9 mouse cellular contexts compared by ENCODE assay signal in genomic region chr11:75735462-75736252, GRCm38 (mm10). TPM values are rescaled to one million over a fixed set of nuclear protein-coding genes. Genes with fewer than 3 reads are reported as not detected.
A peak's percentile ranks its signal among the peaks of the same experiment; 100 is the strongest.
DNase-seq lines count a peak whose midpoint lies in the region; ATAC-seq lines count a peak whose summit lies in the region.
"Had no signal": no experiment of that assay in that cellular context is flagged by ENCODE, and none has a peak within 500 bp of the region (broad histone marks: within the 10 kb centered on the region; RNA-seq: fewer than 3 reads in every experiment).

No protein-coding gene starts in this region.

- H3K4me3 ChIP-seq in liver, embryonic 11.5 days (ENCODE audit: low read depth, low read length), result peak overlapping the region; percentile 85; the same call in 1 of the 2 replicates
- peak overlapping the region; percentile 87 for H3K4me3 ChIP-seq in forebrain, embryonic 13.5 days
- H3K4me3 ChIP-seq in limb, embryonic 12.5 days (replicated peaks), result peak overlapping the region; percentile 92
- H3K4me3 ChIP-seq in neural tube, embryonic 14.5 days (ENCODE audit: low read depth, low read length), result peak overlapping the region; percentile 88

- peak overlapping the region; percentile 84 for H3K4me2 ChIP-seq in liver, embryonic 11.5 days
- peak overlapping the region; percentile 75 for H3K4me2 ChIP-seq in forebrain, embryonic 13.5 days
- peak overlapping the region; percentile 74 for H3K4me2 ChIP-seq in limb, embryonic 12.5 days
- H3K4me2 ChIP-seq in neural tube, embryonic 14.5 days (ENCODE audit: low read depth, low read length), result peak overlapping the region; percentile 80

- no peak for DNase-seq in liver, embryonic 11.5 days (ENCODE audit: low spot score)
- DNase-seq in liver, result no peak
- no peak for DNase-seq in left cerebral cortex, adult 9 months (ENCODE audit: low spot score in 2 of 2)
- DNase-seq in retina, embryonic 14.5 days (ENCODE audit: low spot score), result no peak
- no peak for DNase-seq in adrenal gland, postnatal 25 days
- DNase-seq: layer of hippocampus, adult 9-11 months had no signal

- no peak overlapping the region for H3K9ac ChIP-seq in liver, embryonic 11.5 days (ENCODE audit: low read depth, low read length)
- no peak overlapping the region; the same call in 1 of the 2 replicates for H3K9ac ChIP-seq in forebrain, embryonic 13.5 days
- H3K9ac ChIP-seq in limb, embryonic 12.5 days (replicated peaks), result no peak overlapping the region
- no peak overlapping the region for H3K9ac ChIP-seq in neural tube, embryonic 14.5 days (replicated peaks; ENCODE audit: low read depth, low read length)

- H3K27me3 ChIP-seq in liver, embryonic 11.5 days (replicated peaks; ENCODE audit: control insufficient read depth, insufficient read depth, low read length), result no peaks in the 10 kb centered on the region
- no peaks in the 10 kb centered on the region for H3K27me3 ChIP-seq in forebrain, embryonic 13.5 days
- H3K27me3 ChIP-seq in limb, embryonic 12.5 days, result no peaks in the 10 kb centered on the region
- H3K27me3 ChIP-seq in neural tube, embryonic 14.5 days (ENCODE audit: control insufficient read depth, insufficient read depth, low read length), result no peaks in the 10 kb centered on the region

- H3K27ac ChIP-seq in liver, embryonic 11.5 days (ENCODE audit: low read depth, low read length), result no peak overlapping the region
- no peak overlapping the region for H3K27ac ChIP-seq in forebrain, embryonic 13.5 days
- H3K27ac ChIP-seq in limb, embryonic 12.5 days, result no peak overlapping the region
- no peak overlapping the region for H3K27ac ChIP-seq in neural tube, embryonic 14.5 days (ENCODE audit: low read depth, low read length)

- no peaks in the 10 kb centered on the region for H3K9me3 ChIP-seq in liver, embryonic 11.5 days (ENCODE audit: control insufficient read depth, low read length)
- no peaks in the 10 kb centered on the region for H3K9me3 ChIP-seq in forebrain, embryonic 13.5 days (replicated peaks)
- H3K9me3 ChIP-seq in limb, embryonic 12.5 days, result no peaks in the 10 kb centered on the region
- no peaks in the 10 kb centered on the region for H3K9me3 ChIP-seq in neural tube, embryonic 14.5 days (ENCODE audit: control insufficient read depth, low read length)

- 84% methylated on average over 5 of the region's 5 CpGs for WGBS in liver, embryonic 11.5 days
- 81% methylated on average over 5 of the region's 5 CpGs for WGBS in forebrain, embryonic 13.5 days
- WGBS in limb, embryonic 12.5 days, result 77% methylated on average over 5 of the region's 5 CpGs
- WGBS in neural tube, embryonic 14.5 days, result 67% methylated on average over 5 of the region's 5 CpGs

- peaks cover 12% of the 10 kb centered on the region; the same call in 1 of the 2 replicates for H3K36me3 ChIP-seq in liver, embryonic 11.5 days (ENCODE audit: control insufficient read depth, insufficient read depth, low read length)
- peaks cover 21% of the 10 kb centered on the region for H3K36me3 ChIP-seq in forebrain, embryonic 13.5 days (ENCODE audit: poor library complexity, severe bottlenecking)
- H3K36me3 ChIP-seq in limb, embryonic 12.5 days, result peaks cover 20% of the 10 kb centered on the region
- no peaks in the 10 kb centered on the region for H3K36me3 ChIP-seq in neural tube, embryonic 14.5 days (ENCODE audit: control insufficient read depth, insufficient read depth, low read length)

- ATAC-seq in liver, embryonic 11.5 days (replicated peaks; ENCODE audit: low FRiP score), result no peak
- ATAC-seq in forebrain, embryonic 13.5 days, result no peak
- no peak for ATAC-seq in limb, embryonic 12.5 days (ENCODE audit: insufficient number of reproducible peaks, insufficient read depth, low FRiP score, low TSS enrichment, low read depth)
- no peak for ATAC-seq in neural tube, embryonic 14.5 days (ENCODE audit: low read depth)

- H3K4me1 ChIP-seq in liver, embryonic 11.5 days (replicated peaks; ENCODE audit: control insufficient read depth, insufficient read depth, low read length), result peaks cover 33% of the 10 kb centered on the region
- peaks cover 49% of the 10 kb centered on the region for H3K4me1 ChIP-seq in forebrain, embryonic 13.5 days
- peaks cover 33% of the 10 kb centered on the region for H3K4me1 ChIP-seq in limb, embryonic 12.5 days (replicated peaks)
- peaks cover 40% of the 10 kb centered on the region for H3K4me1 ChIP-seq in neural tube, embryonic 14.5 days (ENCODE audit: control insufficient read depth, insufficient read depth, low read length)

RNA-seq across cellular contexts. Expression of gene Ywhae, which starts 3.0 kb away (rescaled TPM):
- polyA plus RNA-seq in liver, embryonic 11.5 days (2014; fragmentation: Nextera tagmentation; extraction: Ambion mirVana), result 710 and 755 TPM in 2 replicates
- polyA plus RNA-seq in forebrain, embryonic 13.5 days (2015; fragmentation: Nextera tagmentation; extraction: Ambion mirVana), result 1,451 and 1,470 TPM in 2 replicates
- polyA plus RNA-seq in limb, embryonic 12.5 days (2016; fragmentation: Nextera tagmentation; extraction: Ambion mirVana), result 1,061 and 1,068 TPM in 2 replicates
- polyA plus RNA-seq in neural tube, embryonic 14.5 days (2014; fragmentation: Nextera tagmentation; extraction: Ambion mirVana), result 1,519 and 1,581 TPM in 2 replicates
- total RNA-seq in adrenal gland, postnatal 25 days (2021), result 594 and 621 TPM in 2 replicates

RNA-seq across cellular contexts. Expression of gene Crk, which starts 56.6 kb away (rescaled TPM):
- 70.4 and 71.1 TPM in 2 replicates for polyA plus RNA-seq in liver, embryonic 11.5 days (2014; fragmentation: Nextera tagmentation; extraction: Ambion mirVana)
- 124 and 133 TPM in 2 replicates for polyA plus RNA-seq in forebrain, embryonic 13.5 days (2015; fragmentation: Nextera tagmentation; extraction: Ambion mirVana)
- polyA plus RNA-seq in limb, embryonic 12.5 days (2016; fragmentation: Nextera tagmentation; extraction: Ambion mirVana), result 134 and 135 TPM in 2 replicates
- 96.5 and 120 TPM in 2 replicates for polyA plus RNA-seq in neural tube, embryonic 14.5 days (2014; fragmentation: Nextera tagmentation; extraction: Ambion mirVana)
- total RNA-seq in adrenal gland, postnatal 25 days (2021), result 112 and 117 TPM in 2 replicates
